8 mouse cellular contexts compared by ENCODE assay signal in genomic region chr16:23269056-23269983, GRCm38 (mm10). TPM values are rescaled to one million over a fixed set of nuclear protein-coding genes. Genes with fewer than 3 reads are reported as not detected.
DNase-seq lines count a peak whose midpoint lies in the region; ATAC-seq lines count a peak whose summit lies in the region.

No protein-coding gene starts in this region.

- H3K4me3 ChIP-seq in heart, embryonic 10.5 days, result no peak overlapping the region
- H3K4me3 ChIP-seq in limb, embryonic 15.5 days, result no peak overlapping the region

- H3K9ac ChIP-seq in limb, embryonic 15.5 days, result no peak overlapping the region

- H3K4me1 ChIP-seq in heart, embryonic 10.5 days, result peaks cover 51% of the 10 kb centered on the region
- H3K4me1 ChIP-seq in limb, embryonic 15.5 days, result peaks cover 42% of the 10 kb centered on the region

- H3K9me3 ChIP-seq in heart, embryonic 10.5 days, result no peaks in the 10 kb centered on the region
- H3K9me3 ChIP-seq in limb, embryonic 15.5 days, result no peaks in the 10 kb centered on the region

- peaks cover 47% of the 10 kb centered on the region for H3K27me3 ChIP-seq in heart, embryonic 10.5 days (ENCODE audit: insufficient read depth, poor library complexity, severe bottlenecking)
- no peaks in the 10 kb centered on the region for H3K27me3 ChIP-seq in limb, embryonic 15.5 days

- 67% methylated on average over 17 of the region's 17 CpGs for WGBS in heart, embryonic 10.5 days
- 76% methylated on average over 17 of the region's 17 CpGs for whole genome bisulfite sequencing in limb, embryonic 15.5 days

- no peak for ATAC-seq in limb, embryonic 15.5 days (ENCODE audit: insufficient number of reproducible peaks, low FRiP score, low TSS enrichment, low read depth)

- no peak for DNase-seq in heart, embryonic 10.5 days (ENCODE audit: low spot score)
- DNase-seq in heart, postnatal 14 days, result no peak
- peak; percentile 42 for DNase-seq in thymus, postnatal 14 days
- DNase-seq in thymus, adult 18-20 months, result no peak
- DNase-seq in embryo, embryonic 10.5 days (ENCODE audit: low spot score), result no peak
- no peak for DNase-seq in layer of hippocampus, adult 9-10 months (ENCODE audit: low spot score)
- DNase-seq in adrenal gland, postnatal 25 days, result no peak

- intact Hi-C loops in heart, postnatal 14 days (cut with DNase I), result no loop called here

- peak overlapping the region; percentile 73 for H3K27ac ChIP-seq in heart, embryonic 10.5 days
- H3K27ac ChIP-seq in limb, embryonic 15.5 days, result peak overlapping the region; percentile 44; the same call in 1 of the 2 replicates

- H3K36me3 ChIP-seq in heart, embryonic 10.5 days, result peaks cover 3% of the 10 kb centered on the region; the same call in 1 of the 2 replicates
- peaks cover 2% of the 10 kb centered on the region; the same call in 1 of the 2 replicates for H3K36me3 ChIP-seq in limb, embryonic 15.5 days

- H3K4me2 ChIP-seq in limb, embryonic 15.5 days, result no peak overlapping the region

RNA-seq across cellular contexts. Expression of gene St6gal1, which starts 44.8 kb away (rescaled TPM):
- polyA plus RNA-seq in heart, embryonic 10.5 days (2016; fragmentation: Nextera tagmentation; extraction: Ambion mirVana), result 11.2 and 18.0 TPM in 2 replicates
- 10 to 100 TPM; 12.4 to 13.3 TPM for total RNA-seq in heart, postnatal 14 days (2021)
- 13.6 and 13.7 TPM in 2 replicates for polyA plus RNA-seq in limb, embryonic 15.5 days (2015; fragmentation: Nextera tagmentation; extraction: Ambion mirVana)
- total RNA-seq in adrenal gland, postnatal 25 days (2021), result 48.4 and 50.5 TPM in 2 replicates
